Mouse (Mus musculus) bone marrow, adult 2 months (tissue): ENCODE results near the gene Rpgrip1. TPM values are rescaled to one million over a fixed set of nuclear protein-coding genes. Genes with fewer than 3 reads are reported as not detected.

Experiments used
- H3K27ac ChIP-seq: fragments of 200-500 bp; 2 replicates; pipeline ENCODE4 v1.5.1; 2012; ENCODE audit warnings: low read depth, mild to moderate bottlenecking, control low read depth, inconsistent platforms, low read length; ENCODE audit not compliant: control insufficient read depth, poor library complexity, insufficient read depth
- H3K4me1 ChIP-seq: fragments of 200-500 bp; 2 replicates; pipeline ENCODE4 v1.6.1; 2011; ENCODE audit warnings: low read length; ENCODE audit not compliant: control insufficient read depth, insufficient read depth
- H3K4me3 ChIP-seq: fragments of 200-500 bp; replicated peaks from 2 replicates; pipeline ENCODE3; 2011; ENCODE audit warnings: mild to moderate bottlenecking, low read depth, low read length, control low read depth; ENCODE audit not compliant: control insufficient read depth
- CTCF ChIP-seq: fragments of 200-500 bp; IDR thresholded peaks from 2 replicates; pipeline ENCODE4 v1.5.1; 2011; ENCODE audit warnings: low read length, control low read depth; ENCODE audit not compliant: control insufficient read depth, insufficient read depth
- POLR2A ChIP-seq: fragments of 200-500 bp; IDR thresholded peaks from 2 replicates; pipeline ENCODE4 v1.6.1; 2011; ENCODE audit warnings: low read depth, mild to moderate bottlenecking, control low read depth, low read length, borderline replicate concordance; ENCODE audit not compliant: control insufficient read depth
- WGBS: fragments of 180-500 bp; shearing (Covaris S2); methylation state at CpG from one replicate; pipeline ENCODE4 v1.1.7; 2018; 5-methylcytosine and 5-hydroxymethylcytosine counted together
- polyA plus RNA-seq: library from polyadenylated mRNA; stranded (reverse); fragments of >200 nt; gene quantifications from 2 replicates; pipeline ENCODE4 v1.2.4, GENCODE M21; 2011; ENCODE audit warnings: low replicate concordance; ENCODE audit not compliant: missing spikeins, insufficient read depth, insufficient read length

Rpgrip1 gene
- polyA plus RNA-seq, 1 experiment, result 668 TPM

DNA sequence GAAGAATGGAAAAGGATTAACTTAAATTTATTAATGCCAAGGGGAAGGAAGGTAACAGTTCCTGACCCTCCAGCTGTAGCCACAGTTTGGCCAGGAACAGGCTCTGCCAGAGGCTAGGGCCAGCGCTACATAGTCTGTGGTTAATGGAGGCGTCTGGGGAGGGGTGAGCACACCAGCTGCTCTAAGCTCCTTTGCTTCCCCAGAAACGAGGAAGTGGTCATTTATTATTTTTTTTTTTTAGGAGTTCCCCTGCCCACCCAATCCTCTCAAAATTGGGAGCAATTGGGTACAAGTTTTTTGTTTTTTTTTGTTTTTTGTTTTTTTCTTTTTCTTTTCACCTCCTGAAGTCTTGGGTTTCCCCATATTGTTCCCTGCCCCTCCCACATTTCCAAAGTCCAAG is 87.6 kb downstream of the Rpgrip1 start:
- 3% methylated on average over 3 of the region's 3 CpGs for WGBS
- TF ChIP-seq POLR2A (no peak), CTCF (no peak)
- Histone ChIP-seq H3K27ac (no peak overlapping the region), H3K4me1 (no peaks in the 10 kb centered on the region; the same call in 1 of the 2 replicates), H3K4me3 (no peak overlapping the region)

DNA sequence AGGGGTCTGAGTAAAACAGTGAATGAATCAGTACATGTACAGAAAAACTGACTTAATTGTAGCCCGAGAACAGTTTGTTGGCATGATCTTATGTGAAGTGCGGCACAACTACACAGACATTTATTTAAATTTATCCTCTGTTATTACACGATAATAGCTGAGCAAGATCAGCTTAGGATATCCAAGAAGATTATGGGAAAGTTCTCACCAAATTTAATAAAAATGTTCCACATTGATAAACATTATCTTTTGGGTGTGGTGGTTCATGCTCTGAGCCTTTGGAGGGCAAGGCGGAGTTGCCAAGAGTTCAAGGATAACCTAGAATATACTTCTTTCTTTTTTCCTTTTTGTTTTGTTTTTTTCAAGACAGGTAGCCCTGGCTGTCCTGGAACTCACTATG is 88.9 kb downstream of the Rpgrip1 start:
- Histone ChIP-seq H3K4me1 (no peaks in the 10 kb centered on the region; the same call in 1 of the 2 replicates), H3K27ac (no peak overlapping the region), H3K4me3 (no peak overlapping the region)
- 68% methylated on average over 4 of the region's 4 CpGs for WGBS
- no peak for TF ChIP-seq POLR2A

Other genes with a start within 250 kb of the Rpgrip1 start
- 20.8 and 25.1 TPM in 2 replicates for gene Mettl17, start 225.9 kb upstream of the Rpgrip1 start, polyA plus RNA-seq
- gene Slc39a2, start 217.8 kb upstream of the Rpgrip1 start, polyA plus RNA-seq, result 3.6 and 7.2 TPM in 2 replicates
- gene Ndrg2, start 196.5 kb upstream of the Rpgrip1 start, polyA plus RNA-seq, result 13.5 and 24.9 TPM in 2 replicates
- gene Tppp2, start 192.3 kb upstream of the Rpgrip1 start, polyA plus RNA-seq, result not detected in 2 replicates
- not detected in 2 replicates for gene Rnase13, start 187.9 kb upstream of the Rpgrip1 start, polyA plus RNA-seq
- 21.3 and 23.7 TPM in 2 replicates for gene Arhgef40, start 126.0 kb upstream of the Rpgrip1 start, polyA plus RNA-seq
- gene Tmem253, start 95.0 kb upstream of the Rpgrip1 start, polyA plus RNA-seq, result not detected in 2 replicates
- gene Zfp219, start 90.0 kb upstream of the Rpgrip1 start, polyA plus RNA-seq, result 16.1 and 25.9 TPM in 2 replicates
- gene Olfr221, start 68.2 kb upstream of the Rpgrip1 start, polyA plus RNA-seq, result not detected in 2 replicates
- gene Hnrnpc, start 6.7 kb upstream of the Rpgrip1 start, polyA plus RNA-seq, result 226 and 328 TPM in 2 replicates
- 105 and 117 TPM in 2 replicates for gene Supt16, start 86.7 kb downstream of the Rpgrip1 start, polyA plus RNA-seq
- gene Chd8, start 147.1 kb downstream of the Rpgrip1 start, polyA plus RNA-seq, result 38.2 and 71.8 TPM in 2 replicates
- 8.3 and 25.6 TPM in 2 replicates for gene Tox4, start 168.4 kb downstream of the Rpgrip1 start, polyA plus RNA-seq
- gene Rab2b, start 168.8 kb downstream of the Rpgrip1 start, polyA plus RNA-seq, result 6.7 and 7.9 TPM in 2 replicates
- gene Mettl3, start 194.4 kb downstream of the Rpgrip1 start, polyA plus RNA-seq, result 64.5 and 98.3 TPM in 2 replicates
- gene Sall2, start 218.1 kb downstream of the Rpgrip1 start, polyA plus RNA-seq, result 0.66 and 1.7 TPM in 2 replicates
- gene Olfr1513, start 245.7 kb downstream of the Rpgrip1 start, polyA plus RNA-seq, result not detected in 2 replicates